Mouse (Mus musculus): ENCODE measurements at regions not wholly inside any gene's neighbourhood (a gene's known extent, or its start where the extent isn't known, plus 50 kb on each side); places are given as distances from the start of the nearest gene placed in this dataset.
"Not testable (repeated sequence)": the region's sequence is repeated elsewhere in the genome, so short reads cannot be mapped to it uniquely, and the experiment has no call there.

DNA sequence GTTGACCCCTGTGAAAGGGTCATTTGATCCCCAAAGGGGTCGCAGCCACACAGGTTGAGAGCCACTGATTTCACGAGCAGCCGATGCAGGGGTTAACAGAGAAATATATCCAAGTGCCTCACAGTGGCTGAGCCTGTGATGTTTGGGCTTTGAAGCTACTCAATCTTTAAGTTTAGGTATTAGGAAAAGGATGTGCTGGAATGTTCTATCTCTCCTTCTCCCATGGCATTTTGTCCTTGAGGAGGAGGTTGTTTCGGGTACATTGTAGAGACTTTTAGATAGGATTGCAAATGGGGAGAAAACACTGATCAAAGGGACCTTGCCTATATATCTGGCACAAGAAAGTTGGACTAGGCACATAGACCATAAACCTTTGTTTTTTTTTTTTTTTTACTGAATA, 88.6 kb upstream of the Cpsf6 start:
- ATAC-seq (ENCODE audit: poor library complexity, severe bottlenecking), result no peak

DNA sequence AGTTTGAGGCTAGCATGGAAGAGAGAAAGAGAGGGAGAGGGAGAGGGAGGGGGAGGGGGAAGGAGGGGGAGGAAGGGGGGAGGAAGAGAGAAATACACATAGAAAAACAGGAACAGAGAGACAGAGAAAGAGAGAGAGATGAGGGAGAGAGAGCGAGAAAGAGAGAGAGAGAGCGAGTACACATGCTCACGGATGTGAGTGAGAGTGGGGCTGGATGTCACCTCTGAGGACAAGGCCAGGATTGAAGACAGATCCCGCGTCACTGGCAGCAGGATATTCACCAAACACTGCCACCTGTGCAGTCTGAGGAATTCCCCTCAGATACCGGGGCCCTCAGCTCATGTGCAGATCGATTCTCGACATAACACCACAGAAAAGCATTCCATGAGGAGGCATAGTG, 87.3 kb upstream of the Cpsf6 start:
- ATAC-seq (ENCODE audit: poor library complexity, severe bottlenecking), result no peak

DNA sequence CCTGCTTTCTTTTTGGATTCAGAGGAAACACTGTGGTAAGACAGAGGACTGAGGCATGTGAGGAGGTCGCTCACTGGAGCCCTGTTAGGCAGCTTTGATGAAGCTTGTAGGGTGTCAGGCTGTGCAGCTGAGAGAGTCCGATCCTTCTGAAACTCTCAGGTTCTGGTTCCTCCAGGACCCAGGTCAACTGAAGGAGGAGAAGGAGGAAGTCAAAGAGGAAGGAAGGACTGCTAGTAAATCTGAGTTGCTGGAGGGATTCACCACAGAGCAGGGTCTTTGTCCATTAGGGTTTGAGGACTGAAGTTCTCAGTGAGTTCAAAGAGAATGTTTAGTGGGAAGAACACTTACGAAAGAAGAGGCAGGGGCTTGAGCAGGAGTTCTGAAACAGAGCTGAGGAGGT, 86.6 kb upstream of the Cpsf6 start:
- no peak for ATAC-seq (ENCODE audit: poor library complexity, severe bottlenecking)

DNA sequence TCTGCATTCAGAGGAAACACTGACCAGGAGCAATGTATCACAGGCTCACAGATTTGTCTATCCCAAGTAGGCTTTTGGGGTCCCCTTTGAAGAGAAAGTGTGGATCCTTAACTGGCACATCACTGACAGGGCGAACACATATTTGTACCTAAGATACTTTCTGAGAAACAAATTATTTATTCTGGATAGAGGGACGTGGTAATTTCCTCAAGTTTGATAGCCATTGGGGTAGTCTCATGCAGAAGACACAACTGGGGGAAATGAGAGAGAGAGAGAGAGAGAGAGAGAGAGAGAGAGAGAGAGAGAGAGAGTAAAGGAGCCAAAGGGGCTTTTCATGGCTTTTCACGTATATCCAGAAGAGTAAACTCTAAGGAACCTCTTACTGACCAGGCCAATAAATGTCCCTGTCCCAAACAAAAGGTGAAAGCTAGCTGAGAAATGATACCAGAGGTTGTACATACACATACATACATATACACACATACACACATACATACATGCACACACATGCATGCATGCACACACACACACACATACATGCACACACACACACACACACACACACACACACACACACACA, 85.9 kb upstream of the Cpsf6 start:
- ATAC-seq (ENCODE audit: poor library complexity, severe bottlenecking), result no peak

GRCm38 (mm10) chr10:117465058-117465660, 85.3 kb upstream of the Cpsf6 start:
- no peak for ATAC-seq (ENCODE audit: poor library complexity, severe bottlenecking)

DNA sequence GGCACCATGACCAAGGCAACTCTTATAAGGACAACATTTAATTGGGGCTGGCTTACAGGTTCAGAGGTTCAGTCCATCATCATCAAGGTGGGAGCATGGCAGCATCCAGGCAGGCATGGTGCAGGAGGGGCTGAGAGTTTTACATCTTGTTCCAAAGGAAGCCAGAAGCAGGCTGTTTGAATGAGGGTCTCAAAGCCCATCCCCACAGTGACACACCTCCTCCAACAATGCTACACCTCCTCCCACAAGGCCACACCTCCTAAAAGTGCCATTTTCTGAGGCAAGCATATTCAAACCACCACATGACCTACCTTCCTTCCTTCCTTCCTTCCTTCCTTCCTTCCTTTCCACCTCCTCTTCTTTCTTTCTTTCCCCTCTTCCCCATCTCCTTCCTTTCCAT, 84.5 kb upstream of the Cpsf6 start:
- not testable (repeated sequence) for ATAC-seq (ENCODE audit: poor library complexity, severe bottlenecking)

DNA sequence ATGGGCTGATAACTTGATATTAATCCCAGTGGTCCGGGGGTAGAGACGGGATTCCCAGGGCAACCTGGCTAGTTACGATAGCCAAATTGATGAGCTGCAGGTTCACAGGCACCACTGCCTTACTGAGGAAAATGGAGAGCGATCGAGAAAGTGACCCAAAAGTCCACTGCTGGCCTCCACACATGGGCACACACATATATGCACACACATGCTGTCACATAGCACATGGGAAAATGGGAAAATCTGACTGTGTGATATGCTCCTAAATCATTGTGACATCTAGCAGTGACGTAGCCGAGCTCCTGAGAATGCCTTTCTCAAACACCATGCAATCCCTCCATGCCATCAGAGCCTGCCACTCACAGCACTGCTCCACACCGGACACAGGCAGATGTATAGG, 83.8 kb upstream of the Cpsf6 start:
- no peak for ATAC-seq (ENCODE audit: poor library complexity, severe bottlenecking)

DNA sequence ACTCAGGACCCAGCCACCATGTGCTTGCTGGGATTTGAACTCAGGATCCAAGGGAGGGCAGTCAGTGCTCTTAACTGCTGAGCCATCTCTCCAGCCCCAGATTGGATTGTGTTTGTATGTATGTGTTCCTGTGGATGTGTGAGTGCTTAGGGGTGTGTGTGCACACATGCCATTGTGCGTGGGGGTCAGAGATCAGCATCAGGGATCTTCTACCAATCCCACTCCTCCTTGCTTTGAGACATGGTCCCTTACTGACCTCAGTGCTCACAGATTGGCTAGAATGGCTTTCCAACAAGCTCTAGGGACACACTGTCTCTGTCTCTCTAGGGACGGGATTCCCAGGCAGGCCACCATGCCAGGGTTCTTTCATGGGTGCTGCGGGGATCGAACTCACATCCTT, 83.1 kb upstream of the Cpsf6 start:
- ATAC-seq (ENCODE audit: poor library complexity, severe bottlenecking), result no peak

DNA sequence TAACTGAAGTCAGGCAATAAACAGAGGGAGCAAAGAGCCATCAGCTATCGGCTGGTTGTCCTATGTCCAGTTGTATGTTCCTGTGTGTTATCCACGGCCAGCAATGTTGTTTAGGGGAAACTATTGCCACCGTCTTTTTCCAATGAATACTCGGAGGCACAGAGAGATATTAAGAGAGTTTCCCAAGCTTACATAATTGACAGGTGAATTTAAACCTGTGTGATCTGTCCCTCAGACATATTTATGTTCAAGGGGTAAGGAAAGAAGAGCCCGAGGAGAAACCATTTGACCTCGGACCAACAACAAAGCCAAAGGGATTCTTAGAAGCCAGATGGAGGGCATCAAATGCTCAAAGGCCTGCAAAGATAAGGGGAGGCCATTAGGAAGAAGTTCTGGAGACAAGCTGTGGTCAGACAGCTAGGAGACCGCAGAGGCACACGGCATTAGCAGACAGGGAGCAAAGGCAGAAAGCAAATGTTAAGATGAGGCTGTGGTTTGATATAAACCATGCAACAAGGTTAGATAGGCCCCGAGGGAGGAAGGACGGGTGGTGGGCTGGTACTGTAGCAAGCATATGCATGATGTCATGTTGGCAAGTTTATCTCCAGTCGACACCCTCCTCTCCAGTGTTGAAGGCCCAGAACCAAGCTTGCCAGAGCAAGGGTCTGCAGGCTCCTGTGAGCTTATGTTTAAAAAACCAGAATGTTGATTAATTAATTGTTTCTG, 82.1 kb upstream of the Cpsf6 start:
- no peak for ATAC-seq (ENCODE audit: poor library complexity, severe bottlenecking)

- no peak for ATAC-seq (ENCODE audit: poor library complexity, severe bottlenecking)
These were observed 81.4 kb upstream of the Cpsf6 start for GRCm38 (mm10) chr10:117461261-117461660.

DNA sequence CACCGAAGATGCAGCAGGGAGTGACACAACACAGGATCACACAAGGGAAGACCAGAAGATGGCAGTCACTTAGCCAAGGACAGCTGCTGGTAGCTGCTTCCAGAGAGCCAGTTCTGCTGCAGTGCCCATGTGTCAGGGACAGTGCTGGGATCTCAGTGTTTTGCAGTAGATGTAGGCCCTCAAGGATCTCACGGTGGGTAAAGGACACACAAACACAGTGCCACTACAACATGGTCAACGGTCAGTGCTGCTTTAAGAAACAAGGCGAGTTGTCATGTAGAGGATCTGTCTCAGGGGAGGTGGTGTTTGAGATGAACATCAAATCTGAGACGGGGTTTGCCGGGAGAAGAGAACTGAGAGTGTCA, 80.5 kb upstream of the Cpsf6 start:
- no peak for ATAC-seq (ENCODE audit: poor library complexity, severe bottlenecking)

GRCm38 (mm10) chr10:117459651-117460365, 80.0 kb upstream of the Cpsf6 start:
- no peak for ATAC-seq (ENCODE audit: poor library complexity, severe bottlenecking)

- ATAC-seq (ENCODE audit: poor library complexity, severe bottlenecking), result no peak
These were observed 79.2 kb upstream of the Cpsf6 start for GRCm38 (mm10) chr10:117459041-117459475.

GRCm38 (mm10) chr10:117458271-117459040, 78.6 kb upstream of the Cpsf6 start:
- ATAC-seq (ENCODE audit: poor library complexity, severe bottlenecking), result no peak

DNA sequence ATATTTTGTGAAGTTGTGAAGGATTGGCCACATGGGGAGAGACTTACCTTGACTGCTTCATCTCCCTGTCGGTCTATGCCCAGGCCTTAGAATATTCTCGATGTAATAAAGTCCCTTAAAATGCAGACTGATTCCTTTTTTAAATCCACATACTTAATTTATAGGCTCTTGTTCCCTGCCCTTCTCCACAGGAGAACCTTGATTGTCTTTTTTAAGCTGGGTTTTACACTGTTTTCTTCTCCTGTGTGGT, 77.8 kb upstream of the Cpsf6 start:
- no peak for ATAC-seq (ENCODE audit: poor library complexity, severe bottlenecking)

DNA sequence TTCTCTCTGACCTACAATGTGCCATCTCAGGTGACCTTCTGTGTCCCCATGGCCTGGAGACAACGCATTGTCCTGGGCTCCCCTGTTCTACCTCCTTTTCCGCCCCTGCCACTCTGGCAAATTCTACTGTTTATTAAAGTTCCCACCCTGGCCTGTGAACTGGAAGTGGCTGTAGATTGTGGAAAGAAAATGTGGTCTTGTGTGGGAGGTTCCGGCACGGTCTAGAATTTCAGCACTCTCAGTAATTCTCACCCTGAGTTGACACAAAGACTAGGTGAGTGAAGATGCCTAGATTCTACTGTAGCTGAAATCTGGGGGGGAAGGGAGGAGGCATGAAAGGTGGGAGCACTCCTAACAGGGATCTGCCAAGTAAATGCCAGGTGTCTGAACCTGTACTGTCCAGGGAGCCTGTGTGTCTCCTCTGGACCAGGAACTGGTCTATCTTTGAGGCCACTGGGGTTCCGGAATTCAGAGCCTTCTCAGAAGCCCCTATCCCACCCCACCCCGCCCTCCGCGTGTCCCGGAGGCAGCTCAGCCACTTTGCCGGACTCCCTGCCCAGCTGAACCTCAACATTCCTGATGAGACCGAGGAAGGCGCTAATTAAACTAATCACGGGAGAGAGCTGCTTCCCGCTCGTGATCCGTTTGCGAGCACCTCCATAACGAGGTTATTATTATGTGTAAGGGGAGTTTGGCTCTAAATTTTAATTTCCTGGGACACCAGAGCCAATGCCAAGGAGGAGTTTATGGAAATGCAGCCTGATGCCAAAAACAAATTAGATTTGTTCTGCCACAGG, 77.3 kb upstream of the Cpsf6 start:
- ATAC-seq (ENCODE audit: poor library complexity, severe bottlenecking), result no peak

DNA sequence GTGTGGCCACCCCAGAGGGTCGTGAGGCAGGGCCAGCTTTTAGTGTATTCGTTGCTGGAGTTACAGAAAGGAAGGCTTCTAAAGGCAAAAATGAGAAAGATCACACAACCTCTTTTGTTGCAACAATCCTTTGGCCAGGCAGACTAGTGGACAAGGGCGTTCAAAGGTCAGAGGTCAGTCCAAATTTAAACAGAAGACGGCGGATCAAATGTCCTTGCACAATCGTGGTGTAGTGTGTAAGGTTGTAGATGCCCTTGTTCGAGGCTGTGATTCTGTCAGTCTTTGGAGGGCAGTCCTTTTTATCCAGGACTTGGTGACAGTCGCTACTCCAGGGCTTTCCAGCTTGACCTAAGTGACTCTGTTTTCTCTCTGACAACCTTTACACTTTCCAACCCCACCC, 76.6 kb upstream of the Cpsf6 start:
- no peak for ATAC-seq (ENCODE audit: poor library complexity, severe bottlenecking)

GRCm38 (mm10) chr10:117455595-117456302, 75.9 kb upstream of the Cpsf6 start:
- peak; percentile 66; the same call in 1 of the 2 replicates for ATAC-seq (ENCODE audit: poor library complexity, severe bottlenecking)

GRCm38 (mm10) chr10:117454711-117455591, 75.1 kb upstream of the Cpsf6 start:
- no peak for ATAC-seq (ENCODE audit: poor library complexity, severe bottlenecking)

All from megakaryocyte, adult 5-6 weeks (primary cell).